Mouse (Mus musculus) neural tube, embryonic 12.5 days (tissue): ENCODE results near the gene Ddx27. TPM values are rescaled to one million over a fixed set of nuclear protein-coding genes. Genes with fewer than 3 reads are reported as not detected.

Source experiments
- ATAC-seq: fragments of 200-750 bp; cut with Nextera tagmentation; 2 replicates; pipeline ENCODE4 v1.8.0; 2017; ENCODE audit warnings: low read depth, mild to moderate bottlenecking, moderate TSS enrichment, moderate library complexity; ENCODE audit not compliant: low FRiP score
- H3K27ac ChIP-seq: fragments of 300-500 bp; sonication (generic); 2 replicates; pipeline ENCODE4 v1.5.1; 2016
- H3K27me3 ChIP-seq: fragments of 300-500 bp; sonication (generic); replicated peaks from 2 replicates; pipeline ENCODE4 v1.6.1; 2016; ENCODE audit warnings: mild to moderate bottlenecking
- H3K36me3 ChIP-seq: fragments of 300-500 bp; sonication (generic); 2 replicates; pipeline ENCODE4 v1.6.1; 2016; ENCODE audit warnings: mild to moderate bottlenecking
- H3K4me1 ChIP-seq: fragments of 300-500 bp; sonication (generic); 2 replicates; pipeline ENCODE4 v1.6.1; 2016
- H3K4me2 ChIP-seq: fragments of 300-500 bp; sonication (generic); replicated peaks from 2 replicates; pipeline ENCODE4 v1.6.1; 2016; ENCODE audit warnings: mild to moderate bottlenecking
- H3K4me3 ChIP-seq: fragments of 300-500 bp; sonication (generic); 2 replicates; pipeline ENCODE4 v1.5.1; 2016
- H3K9ac ChIP-seq: fragments of 300-500 bp; sonication (generic); 2 replicates; pipeline ENCODE4 v1.6.1; 2016; ENCODE audit warnings: mild to moderate bottlenecking
- H3K9me3 ChIP-seq: fragments of 300-500 bp; sonication (generic); 2 replicates; pipeline ENCODE4 v1.6.1; 2016; ENCODE audit warnings: mild to moderate bottlenecking
- WGBS: fragments of 180-500 bp; shearing (Covaris S2); methylation state at CpG from one replicate; pipeline ENCODE4 v1.1.7; 2016; 5-methylcytosine and 5-hydroxymethylcytosine counted together
- polyA plus RNA-seq: library from polyadenylated mRNA; unstranded; fragments of >200 nt; fragmentation: Nextera tagmentation; extraction: Ambion mirVana; gene quantifications from 2 replicates; pipeline ENCODE4 v1.2.1, GENCODE M21; 2016

Ddx27 gene
- polyA plus RNA-seq, 1 experiment from 2014 or later, result 44.5 TPM

- Histone ChIP-seq H3K9ac (no peak overlapping the region), H3K36me3 (peaks cover 19% of the 10 kb centered on the region), H3K27me3 (no peaks in the 10 kb centered on the region), H3K4me3 (no peak overlapping the region), H3K4me2 (no peak overlapping the region), H3K27ac (no peak overlapping the region), H3K4me1 (peaks cover 24% of the 10 kb centered on the region), H3K9me3 (no peaks in the 10 kb centered on the region)
- ATAC-seq, result no peak
- WGBS, result 34% methylated on average over 6 of the region's 6 CpGs
These were observed 51.8 kb downstream of the Ddx27 start for GRCm38 (mm10) chr2:167066528-167067516.

- H3K36me3 ChIP-seq, result peaks cover 19% of the 10 kb centered on the region
- no peak overlapping the region for H3K4me2 ChIP-seq
- H3K27me3 ChIP-seq, result no peaks in the 10 kb centered on the region
- no peak overlapping the region for H3K9ac ChIP-seq
- ATAC-seq, result no peak
- H3K4me1 ChIP-seq, result peaks cover 22% of the 10 kb centered on the region
- no peak overlapping the region for H3K27ac ChIP-seq
- 49% methylated on average over 6 of the region's 6 CpGs for WGBS
- H3K4me3 ChIP-seq, result no peak overlapping the region
- no peaks in the 10 kb centered on the region for H3K9me3 ChIP-seq
These were observed 52.6 kb downstream of the Ddx27 start for GRCm38 (mm10) chr2:167067575-167067974.

GRCm38 (mm10) chr2:167070341-167070740, 55.3 kb downstream of the Ddx27 start:
- no peak overlapping the region for H3K27ac ChIP-seq

GRCm38 (mm10) chr2:167071266-167071640, 56.3 kb downstream of the Ddx27 start:
- Histone ChIP-seq H3K4me2 (peak overlapping the region; percentile 63), H3K27me3 (no peaks in the 10 kb centered on the region), H3K36me3 (peaks cover 2% of the 10 kb centered on the region; the same call in 1 of the 2 replicates), H3K4me1 (peaks cover 6% of the 10 kb centered on the region; the same call in 1 of the 2 replicates), H3K9ac (peak overlapping the region; percentile 38), H3K4me3 (peak overlapping the region; percentile 37), H3K27ac (no peak overlapping the region), H3K9me3 (no peaks in the 10 kb centered on the region)
- 24% methylated on average over 12 of the region's 12 CpGs for WGBS
- no peak; the same call in 1 of the 2 replicates for ATAC-seq

More at GRCm38 (mm10) chr2:167070341-167070740, 55.3 kb downstream of the Ddx27 start:
- Histone ChIP-seq H3K36me3 (peaks cover 11% of the 10 kb centered on the region), H3K4me1 (peaks cover 13% of the 10 kb centered on the region), H3K9me3 (no peaks in the 10 kb centered on the region), H3K4me3 (no peak overlapping the region), H3K27me3 (no peaks in the 10 kb centered on the region), H3K4me2 (no peak overlapping the region), H3K9ac (no peak overlapping the region)
- WGBS, result 77% methylated on average over 6 of the region's 6 CpGs
- ATAC-seq, result no peak

GRCm38 (mm10) chr2:167071641-167072601, 56.9 kb downstream of the Ddx27 start:
- ATAC-seq, result peak; percentile 98

GRCm38 (mm10) chr2:167074587-167074986, 59.6 kb downstream of the Ddx27 start:
- H3K4me1 ChIP-seq, result peaks cover 16% of the 10 kb centered on the region
- H3K36me3 ChIP-seq, result no peaks in the 10 kb centered on the region
- no peak overlapping the region for H3K9ac ChIP-seq
- H3K27me3 ChIP-seq, result no peaks in the 10 kb centered on the region
- no peak for ATAC-seq
- H3K4me3 ChIP-seq, result no peak overlapping the region
- H3K4me2 ChIP-seq, result no peak overlapping the region
- 95% methylated on average over 5 of the region's 5 CpGs for WGBS
- no peak overlapping the region for H3K27ac ChIP-seq
- no peaks in the 10 kb centered on the region for H3K9me3 ChIP-seq

More at GRCm38 (mm10) chr2:167071641-167072601, 56.9 kb downstream of the Ddx27 start:
- Histone ChIP-seq H3K4me1 (peaks cover 6% of the 10 kb centered on the region; the same call in 1 of the 2 replicates), H3K9me3 (no peaks in the 10 kb centered on the region), H3K27me3 (no peaks in the 10 kb centered on the region), H3K36me3 (no peaks in the 10 kb centered on the region), H3K4me2 (peak overlapping the region; percentile 63), H3K9ac (peak overlapping the region; percentile 46), H3K27ac (no peak overlapping the region), H3K4me3 (peak overlapping the region; percentile 37)
- 7% methylated on average over 22 of the region's 22 CpGs for WGBS

GRCm38 (mm10) chr2:167076352-167076751, 61.4 kb downstream of the Ddx27 start:
- Histone ChIP-seq H3K9ac (no peak overlapping the region), H3K9me3 (no peaks in the 10 kb centered on the region), H3K36me3 (no peaks in the 10 kb centered on the region), H3K4me1 (peaks cover 14% of the 10 kb centered on the region), H3K4me2 (no peak overlapping the region), H3K4me3 (no peak overlapping the region), H3K27ac (no peak overlapping the region), H3K27me3 (no peaks in the 10 kb centered on the region)
- ATAC-seq, result no peak
- WGBS, result 96% methylated on average over 4 of the region's 4 CpGs

- Histone ChIP-seq H3K27ac (no peak overlapping the region), H3K4me1 (peaks cover 17% of the 10 kb centered on the region), H3K27me3 (no peaks in the 10 kb centered on the region), H3K4me2 (no peak overlapping the region), H3K36me3 (no peaks in the 10 kb centered on the region), H3K4me3 (no peak overlapping the region), H3K9me3 (no peaks in the 10 kb centered on the region), H3K9ac (no peak overlapping the region)
- ATAC-seq, result no peak
- 74% methylated on average over 2 of the region's 2 CpGs for WGBS
These were observed 61.8 kb downstream of the Ddx27 start for GRCm38 (mm10) chr2:167076759-167077158.

GRCm38 (mm10) chr2:167077199-167077962, 62.4 kb downstream of the Ddx27 start:
- Histone ChIP-seq H3K9me3 (no peaks in the 10 kb centered on the region), H3K36me3 (no peaks in the 10 kb centered on the region), H3K4me3 (no peak overlapping the region), H3K27ac (no peak overlapping the region), H3K4me1 (peaks cover 19% of the 10 kb centered on the region), H3K9ac (no peak overlapping the region), H3K4me2 (no peak overlapping the region), H3K27me3 (no peaks in the 10 kb centered on the region)
- no peak for ATAC-seq
- WGBS, result 85% methylated on average over 11 of the region's 11 CpGs

- H3K9me3 ChIP-seq, result no peaks in the 10 kb centered on the region
- no peaks in the 10 kb centered on the region for H3K27me3 ChIP-seq
- no peak overlapping the region for H3K4me2 ChIP-seq
- H3K4me1 ChIP-seq, result peaks cover 19% of the 10 kb centered on the region
- no peak overlapping the region for H3K27ac ChIP-seq
- ATAC-seq, result no peak
- no peak overlapping the region for H3K9ac ChIP-seq
- H3K4me3 ChIP-seq, result no peak overlapping the region
- no peaks in the 10 kb centered on the region for H3K36me3 ChIP-seq
- 44% methylated on average over 7 of the region's 7 CpGs for WGBS
These were observed 63.5 kb downstream of the Ddx27 start for GRCm38 (mm10) chr2:167078486-167078885.

GRCm38 (mm10) chr2:167078931-167079495, 64.0 kb downstream of the Ddx27 start:
- H3K27ac ChIP-seq, result no peak overlapping the region
- H3K9ac ChIP-seq, result 0 out of 2 replicates have a peak overlapping the region, but pooled peaks have one; percentile 13
- ATAC-seq, result no peak
- H3K9me3 ChIP-seq, result no peaks in the 10 kb centered on the region
- H3K27me3 ChIP-seq, result no peaks in the 10 kb centered on the region
- no peak overlapping the region for H3K4me3 ChIP-seq
- 51% methylated on average over 9 of the region's 9 CpGs for WGBS
- peaks cover 19% of the 10 kb centered on the region for H3K4me1 ChIP-seq
- peak overlapping the region; percentile 5; the same call in 1 of the 2 replicates for H3K4me2 ChIP-seq
- no peaks in the 10 kb centered on the region for H3K36me3 ChIP-seq
